Mouse (Mus musculus) liver, embryonic 15.5 days (tissue): Measurements from ENCODE around the gene Klhl36. TPM values are rescaled to one million over a fixed set of nuclear protein-coding genes. Genes with fewer than 3 reads are reported as not detected.
A peak's percentile ranks its signal among the peaks of the same experiment; 100 is the strongest.

ENCODE experiments used
- ATAC-seq: fragments of 200-750 bp; cut with Nextera tagmentation; 2 replicates; pipeline ENCODE4 v1.8.0; 2017; ENCODE audit warnings: moderate number of reproducible peaks, mild to moderate bottlenecking, moderate library complexity; ENCODE audit not compliant: insufficient read depth
- H3K27ac ChIP-seq: fragments of 300-500 bp; sonication (generic); replicated peaks from 2 replicates; pipeline ENCODE4 v1.5.1; 2015; ENCODE audit warnings: mild to moderate bottlenecking, inconsistent platforms
- H3K27me3 ChIP-seq: fragments of 300-500 bp; sonication (generic); 2 replicates; pipeline ENCODE4 v1.6.1; 2015; ENCODE audit warnings: mild to moderate bottlenecking, inconsistent platforms
- H3K36me3 ChIP-seq: fragments of 300-500 bp; sonication (generic); replicated peaks from 2 replicates; pipeline ENCODE4 v1.6.1; 2015; ENCODE audit warnings: moderate library complexity, mild to moderate bottlenecking, inconsistent platforms
- H3K4me1 ChIP-seq: fragments of 300-500 bp; sonication (generic); replicated peaks from 2 replicates; pipeline ENCODE4 v1.6.1; 2015; ENCODE audit warnings: inconsistent platforms
- H3K4me2 ChIP-seq: fragments of 300-500 bp; sonication (generic); 2 replicates; pipeline ENCODE4 v1.6.1; 2015; ENCODE audit warnings: moderate library complexity, mild to moderate bottlenecking, inconsistent platforms
- H3K4me3 ChIP-seq: fragments of 300-500 bp; sonication (generic); replicated peaks from 2 replicates; pipeline ENCODE4 v1.5.1; 2015; ENCODE audit warnings: mild to moderate bottlenecking, inconsistent platforms
- H3K9ac ChIP-seq: fragments of 300-500 bp; sonication (generic); 2 replicates; pipeline ENCODE4 v1.6.1; 2015; ENCODE audit warnings: moderate library complexity, mild to moderate bottlenecking, inconsistent platforms
- H3K9me3 ChIP-seq: fragments of 300-500 bp; sonication (generic); replicated peaks from 2 replicates; pipeline ENCODE4 v1.6.1; 2016; ENCODE audit warnings: inconsistent platforms
- WGBS: fragments of 180-500 bp; shearing (Covaris S2); methylation state at CpG from one replicate; pipeline ENCODE4 v1.1.7; 2015; ENCODE audit warnings: mixed read lengths; ENCODE audit not compliant: insufficient replicate concordance; 5-methylcytosine and 5-hydroxymethylcytosine counted together
- polyA plus RNA-seq: library from polyadenylated mRNA; unstranded; fragments of >200 nt; fragmentation: Nextera tagmentation; extraction: Ambion mirVana; gene quantifications from 2 replicates; pipeline ENCODE4 v1.2.1, GENCODE M21; 2015

Klhl36 gene
- 3.9 and 4.3 TPM in 2 replicates for polyA plus RNA-seq

DNA sequence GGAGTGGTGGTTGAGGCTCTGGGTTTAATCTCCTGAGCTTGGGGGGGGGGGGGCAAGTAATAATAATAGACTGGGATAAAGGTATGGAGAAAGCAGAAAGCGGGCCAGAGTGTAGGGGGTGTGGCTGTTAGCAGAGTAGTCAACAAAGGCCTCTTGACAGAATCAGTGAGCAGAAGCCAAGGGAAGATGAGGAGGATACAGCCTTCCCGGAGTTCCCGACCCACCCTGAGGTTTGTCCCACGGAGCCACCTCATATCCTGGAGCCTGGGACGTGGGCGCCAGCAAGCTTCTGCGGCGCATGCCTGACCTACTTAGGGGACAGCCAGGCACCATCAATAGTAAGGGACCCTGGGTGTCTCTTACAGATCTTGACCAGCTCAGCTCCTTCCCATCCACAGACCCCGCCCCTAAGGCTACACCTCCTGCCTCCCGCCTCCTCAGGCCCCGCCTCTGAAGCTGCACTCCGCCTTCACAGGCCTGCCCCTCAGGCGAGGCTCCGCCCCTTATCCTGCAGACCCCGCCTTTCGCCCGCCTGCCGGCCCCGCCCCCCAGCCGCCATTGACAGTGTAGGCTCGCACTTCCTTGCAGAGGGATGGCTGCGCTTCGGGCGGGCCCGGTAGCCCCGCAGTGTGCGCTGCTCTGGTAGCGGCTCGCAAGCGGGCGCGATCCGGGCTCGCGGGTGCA is at the start of gene Klhl36:
TSS of gene Klhl36 (plus strand) at position 561 of the 684 bp plus-strand sequence.
- H3K4me3 ChIP-seq, result peak within 1 kb of the TSS; percentile 71
- H3K27ac ChIP-seq, result peak within 1 kb of the TSS; percentile 65
- H3K27me3 ChIP-seq, result peaks cover 12% of the 10 kb centered on the region; the same call in 1 of the 2 replicates
- no peaks in the 10 kb centered on the region for H3K36me3 ChIP-seq
- H3K9ac ChIP-seq, result peak within 1 kb of the TSS; percentile 72
- WGBS, result under 1% methylated on average over 35 of the region's 35 CpGs
- H3K4me1 ChIP-seq, result peaks cover 22% of the 10 kb centered on the region
- peak within 1 kb of the TSS; percentile 92 for H3K4me2 ChIP-seq
- no peaks in the 10 kb centered on the region for H3K9me3 ChIP-seq
- peak; percentile 95 for ATAC-seq

DNA sequence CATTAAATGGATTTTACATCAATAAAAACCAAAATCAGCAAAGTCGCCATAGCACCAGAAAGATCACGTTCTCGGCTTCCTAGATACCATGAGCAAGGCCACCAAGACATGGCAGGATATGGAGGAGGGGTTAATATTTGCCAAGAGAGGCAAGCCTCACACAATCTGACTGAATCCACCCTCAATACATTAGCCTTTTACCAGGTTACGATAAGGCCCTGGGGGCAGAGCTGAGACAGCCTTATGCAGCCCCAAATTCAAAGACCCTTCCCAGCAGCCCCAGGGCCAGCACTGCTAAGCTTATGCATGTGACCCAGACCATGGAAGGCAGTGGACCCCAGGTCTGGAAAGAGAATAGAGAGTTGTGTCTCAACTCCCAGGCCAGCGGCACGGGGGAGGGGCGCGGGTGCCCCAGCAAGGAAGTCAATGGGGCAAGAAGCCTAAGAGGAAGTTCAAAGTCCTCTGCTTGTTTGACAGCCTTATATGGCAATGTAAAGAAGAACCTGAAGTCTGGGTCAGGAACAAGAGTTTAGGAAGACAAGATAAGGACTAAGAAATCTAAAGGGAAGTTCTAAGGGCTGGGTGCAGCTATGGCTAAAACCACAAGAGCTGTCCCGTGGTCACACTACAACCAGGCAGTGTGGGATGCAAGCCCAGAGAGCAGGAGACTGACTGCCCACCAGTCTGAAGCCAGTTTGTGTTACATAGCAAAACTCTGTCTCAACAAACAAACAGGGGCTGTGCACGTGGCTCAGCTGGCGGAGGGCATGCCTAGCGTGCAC is 49.2 kb upstream of the Klhl36 start:
- H3K4me1 ChIP-seq, result peaks cover 48% of the 10 kb centered on the region

GRCm38 (mm10) chr8:119816219-119816618 is 45.8 kb upstream of the Klhl36 start:
- WGBS, result 64% methylated on average over 6 of the region's 6 CpGs
- Histone ChIP-seq H3K4me1 (peaks cover 56% of the 10 kb centered on the region), H3K9ac (no peak overlapping the region), H3K36me3 (peaks cover 18% of the 10 kb centered on the region), H3K27ac (no peak overlapping the region), H3K4me2 (no peak overlapping the region), H3K27me3 (no peaks in the 10 kb centered on the region), H3K4me3 (no peak overlapping the region), H3K9me3 (no peaks in the 10 kb centered on the region)
- no peak for ATAC-seq

More for the DNA sequence above, 49.2 kb upstream of the Klhl36 start:
- peak overlapping the region; percentile 12; the same call in 1 of the 2 replicates for H3K9ac ChIP-seq
- no peaks in the 10 kb centered on the region for H3K9me3 ChIP-seq
- peak; percentile 42 for ATAC-seq
- H3K36me3 ChIP-seq, result peaks cover 15% of the 10 kb centered on the region
- no peaks in the 10 kb centered on the region for H3K27me3 ChIP-seq
- H3K27ac ChIP-seq, result peak overlapping the region; percentile 77
- 16% methylated on average over 12 of the region's 12 CpGs for WGBS
- peak overlapping the region; percentile 10 for H3K4me2 ChIP-seq
- H3K4me3 ChIP-seq, result no peak overlapping the region

- 45% methylated on average over 12 of the region's 12 CpGs for WGBS
Observed at GRCm38 (mm10) chr8:119817446-119817845, 44.6 kb upstream of the Klhl36 start.

GRCm38 (mm10) chr8:119819316-119819715 is 42.8 kb upstream of the Klhl36 start:
- H3K4me3 ChIP-seq, result no peak overlapping the region
- H3K36me3 ChIP-seq, result peaks cover 29% of the 10 kb centered on the region
- H3K27me3 ChIP-seq, result no peaks in the 10 kb centered on the region
- ATAC-seq, result no peak
- H3K9me3 ChIP-seq, result no peaks in the 10 kb centered on the region
- no peak overlapping the region for H3K27ac ChIP-seq
- peaks cover 32% of the 10 kb centered on the region for H3K4me1 ChIP-seq
- no peak overlapping the region for H3K4me2 ChIP-seq
- 62% methylated on average over 7 of the region's 7 CpGs for WGBS
- H3K9ac ChIP-seq, result no peak overlapping the region

More at GRCm38 (mm10) chr8:119817446-119817845, 44.6 kb upstream of the Klhl36 start:
- no peak overlapping the region for H3K27ac ChIP-seq
- peaks cover 27% of the 10 kb centered on the region for H3K36me3 ChIP-seq
- H3K9ac ChIP-seq, result no peak overlapping the region
- H3K27me3 ChIP-seq, result no peaks in the 10 kb centered on the region
- no peak for ATAC-seq
- H3K4me2 ChIP-seq, result no peak overlapping the region
- peaks cover 47% of the 10 kb centered on the region for H3K4me1 ChIP-seq
- H3K4me3 ChIP-seq, result no peak overlapping the region
- no peaks in the 10 kb centered on the region for H3K9me3 ChIP-seq

DNA sequence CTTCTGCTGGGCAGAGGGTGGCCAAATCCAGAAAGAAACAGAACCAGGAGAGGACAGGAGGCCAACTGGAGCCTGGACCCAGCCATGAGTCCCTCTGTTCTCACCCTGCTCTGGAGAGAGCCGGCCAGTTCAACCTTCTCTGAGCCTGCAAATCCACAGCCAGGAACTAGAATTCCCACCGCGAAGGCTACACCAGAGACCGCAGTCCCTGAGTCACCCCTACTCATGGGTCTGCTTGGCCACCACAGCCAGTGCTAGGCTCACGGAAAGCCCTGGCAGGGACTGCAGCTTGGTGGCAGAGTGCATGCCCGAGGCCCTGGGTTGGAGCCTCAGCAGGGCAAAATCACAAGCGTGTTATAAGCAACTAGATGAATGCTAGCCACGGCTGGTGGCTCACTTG is 42.1 kb upstream of the Klhl36 start:
- Histone ChIP-seq H3K9ac (no peak overlapping the region), H3K9me3 (no peaks in the 10 kb centered on the region), H3K4me1 (peaks cover 30% of the 10 kb centered on the region), H3K4me3 (no peak overlapping the region), H3K4me2 (no peak overlapping the region), H3K27me3 (no peaks in the 10 kb centered on the region), H3K36me3 (peaks cover 29% of the 10 kb centered on the region), H3K27ac (no peak overlapping the region)
- ATAC-seq, result no peak
- WGBS, result 71% methylated on average over 8 of the region's 8 CpGs

- Histone ChIP-seq H3K27ac (no peak overlapping the region), H3K4me2 (no peak overlapping the region), H3K4me3 (no peak overlapping the region), H3K9ac (no peak overlapping the region), H3K36me3 (peaks cover 23% of the 10 kb centered on the region; the same call in 1 of the 2 replicates), H3K9me3 (no peaks in the 10 kb centered on the region), H3K27me3 (no peaks in the 10 kb centered on the region), H3K4me1 (peaks cover 40% of the 10 kb centered on the region)
- ATAC-seq, result no peak
- 79% methylated on average over 6 of the region's 6 CpGs for WGBS
Observed at GRCm38 (mm10) chr8:119821691-119822090, 40.4 kb upstream of the Klhl36 start.

DNA sequence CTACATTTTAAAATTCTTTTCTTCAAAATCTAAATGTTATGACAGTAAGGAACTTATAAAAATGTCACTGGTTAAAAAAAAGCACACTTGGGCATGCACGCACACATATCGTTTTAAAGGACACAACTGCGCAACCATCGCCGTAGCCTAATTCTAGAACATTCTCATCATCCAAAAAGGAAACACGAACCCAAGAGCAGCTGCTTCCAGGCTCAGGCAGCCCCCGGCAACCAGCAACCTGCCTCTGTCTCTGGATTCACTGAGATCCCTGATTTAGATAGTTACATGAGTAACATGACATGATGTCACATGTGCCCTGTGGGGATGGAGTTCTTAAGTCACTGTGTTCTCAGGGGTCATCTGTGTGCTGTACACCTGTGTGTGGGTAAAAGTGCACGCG is 38.8 kb upstream of the Klhl36 start:
- Histone ChIP-seq H3K4me2 (no peak overlapping the region), H3K27me3 (no peaks in the 10 kb centered on the region), H3K9me3 (no peaks in the 10 kb centered on the region), H3K9ac (no peak overlapping the region), H3K36me3 (peaks cover 23% of the 10 kb centered on the region; the same call in 1 of the 2 replicates), H3K4me3 (no peak overlapping the region), H3K27ac (no peak overlapping the region), H3K4me1 (peaks cover 42% of the 10 kb centered on the region)
- 84% methylated on average over 9 of the region's 9 CpGs for WGBS
- no peak for ATAC-seq

GRCm38 (mm10) chr8:119824100-119824499 is 38.0 kb upstream of the Klhl36 start:
- Histone ChIP-seq H3K27me3 (no peaks in the 10 kb centered on the region), H3K4me1 (peaks cover 44% of the 10 kb centered on the region), H3K9ac (no peak overlapping the region), H3K4me2 (no peak overlapping the region), H3K36me3 (peaks cover 23% of the 10 kb centered on the region; the same call in 1 of the 2 replicates), H3K9me3 (no peaks in the 10 kb centered on the region), H3K4me3 (no peak overlapping the region), H3K27ac (no peak overlapping the region)
- 63% methylated on average over 4 of the region's 4 CpGs for WGBS
- ATAC-seq, result no peak

GRCm38 (mm10) chr8:119824809-119825273 is 37.2 kb upstream of the Klhl36 start:
- 0 out of 2 replicates have a peak, but pooled peaks have one; percentile 22 for ATAC-seq
- H3K9me3 ChIP-seq, result no peaks in the 10 kb centered on the region
- H3K4me1 ChIP-seq, result peaks cover 52% of the 10 kb centered on the region
- H3K4me3 ChIP-seq, result no peak overlapping the region
- peak overlapping the region; percentile 39; the same call in 1 of the 2 replicates for H3K27ac ChIP-seq
- 59% methylated on average over 11 of the region's 11 CpGs for WGBS
- no peak overlapping the region for H3K9ac ChIP-seq
- H3K27me3 ChIP-seq, result no peaks in the 10 kb centered on the region
- peaks cover 23% of the 10 kb centered on the region; the same call in 1 of the 2 replicates for H3K36me3 ChIP-seq
- no peak overlapping the region for H3K4me2 ChIP-seq
